Mouse (Mus musculus) left cerebral cortex, adult 2 months (tissue): ENCODE data around the gene Rgl3. TPM values are rescaled to one million over a fixed set of nuclear protein-coding genes. Genes with fewer than 3 reads are reported as not detected.

Experiments used
- DNase-seq, 2 experiments: peaks; one replicate each; pipeline ENCODE4 v3.0.0; 2021 to 2022; ENCODE audit warnings: low spot score in 2 of 2, mixed read lengths in 1 of 2; ENCODE audit errors: extremely low spot score in 1 of 2
- H3K27ac ChIP-seq: fragments of 200-600 bp; 2 replicates; pipeline ENCODE4 v1.8.1; 2022
- H3K4me3 ChIP-seq: fragments of 200-600 bp; 2 replicates; pipeline ENCODE4 v1.8.1; 2022
- CTCF ChIP-seq: fragments of 200-600 bp; IDR thresholded peaks from 2 replicates; pipeline ENCODE4 v1.8.1; 2022; ENCODE audit warnings: antibody characterized with exemption, mild to moderate bottlenecking, moderate library complexity
- intact Hi-C: fragments of 180-260 bp; cut with DNase I; formaldehyde crosslinking; loops from one replicate; pipeline ENCODE4 v1.15.1; 2025
- total RNA-seq, 2 experiments: library from RNA; stranded (reverse); gene quantifications; 2 replicates each; pipeline ENCODE4 v1.2.3; 2021

Rgl3 gene
- total RNA-seq, 2 experiments from 2014 or later, result 2.1 to 3.1 TPM

- TF ChIP-seq CTCF, result no peak
- no peak for DNase-seq
- no peak overlapping the region for H3K4me3 ChIP-seq
- H3K27ac ChIP-seq, result peak overlapping the region; percentile 88; the same call in 1 of the 2 replicates
- intact Hi-C loops, result no loop called here
These were observed 63.1 kb downstream of the Rgl3 start for GRCm38 (mm10) chr9:21926155-21926554.

DNA sequence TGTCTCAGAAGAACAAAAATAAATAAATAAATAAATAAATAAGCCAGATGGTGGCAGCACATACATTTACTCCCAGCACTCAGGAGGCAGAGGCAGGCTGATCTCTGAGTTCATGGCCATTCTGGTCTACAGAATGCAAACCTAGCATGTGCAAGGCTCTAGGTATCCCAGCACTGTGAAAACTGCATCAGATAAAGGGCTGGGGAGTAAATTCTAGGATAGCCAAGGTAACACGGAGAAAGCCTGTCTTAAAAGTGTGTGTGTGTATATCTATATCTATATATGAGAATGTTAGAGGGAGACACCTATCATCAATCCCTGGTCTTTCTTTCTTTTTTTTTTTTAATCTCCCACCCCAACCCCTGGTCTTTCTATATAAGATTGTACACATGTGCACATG lies 63.7 kb downstream of the Rgl3 start:
- H3K27ac ChIP-seq, result no peak overlapping the region
- no peak overlapping the region for H3K4me3 ChIP-seq
- TF ChIP-seq CTCF, result no peak
- intact Hi-C loops, result no loop called here
- DNase-seq, result no peak

DNA sequence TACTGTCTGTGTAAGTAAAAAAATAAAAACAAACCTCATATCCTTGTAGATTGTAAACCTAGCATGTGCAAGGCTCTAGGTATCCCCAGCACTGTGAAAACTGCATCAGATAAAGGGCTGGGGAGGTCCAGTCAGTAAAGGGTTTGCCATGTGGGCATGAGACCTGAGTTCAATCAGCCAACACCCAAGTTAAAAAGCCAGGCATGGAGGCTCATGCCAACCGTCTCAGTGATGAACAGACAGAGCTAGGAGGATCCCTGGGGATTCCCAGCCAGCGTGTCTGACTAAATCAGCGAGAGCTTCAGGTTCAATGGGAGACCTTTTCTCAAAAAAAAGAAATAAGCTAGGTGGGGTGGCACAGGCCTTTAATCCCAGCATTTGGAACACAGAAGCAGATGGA lies 64.2 kb downstream of the Rgl3 start:
- TF ChIP-seq CTCF, result no peak
- H3K4me3 ChIP-seq, result no peak overlapping the region
- H3K27ac ChIP-seq, result no peak overlapping the region
- intact Hi-C loops, result no loop called here
- DNase-seq, result no peak

DNA sequence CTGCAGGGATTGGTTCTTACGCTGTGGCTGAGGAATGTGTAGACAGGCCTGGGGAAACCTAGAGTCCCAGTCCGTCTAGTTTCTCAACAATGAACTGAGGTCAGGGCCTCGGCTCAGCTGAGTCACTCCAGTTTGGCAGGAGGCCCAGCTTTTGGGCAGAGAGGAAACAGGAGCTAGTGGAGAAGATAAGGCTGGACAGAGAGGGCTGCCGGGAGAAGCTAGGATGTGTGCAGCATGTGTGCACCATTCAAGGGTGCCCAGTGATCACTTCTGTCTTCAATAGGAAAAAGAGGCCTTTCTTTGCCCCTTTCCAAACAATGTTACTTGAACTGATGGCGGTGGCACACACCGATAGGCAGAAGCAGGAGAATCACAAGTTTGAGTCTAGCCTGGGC lies 65.2 kb downstream of the Rgl3 start:
- no peak for TF ChIP-seq CTCF
- no peak for DNase-seq
- H3K27ac ChIP-seq, result peak overlapping the region; percentile 24; the same call in 1 of the 2 replicates
- no peak overlapping the region for H3K4me3 ChIP-seq
- intact Hi-C loops, result no loop called here

GRCm38 (mm10) chr9:21923490-21924098 lies 65.7 kb downstream of the Rgl3 start:
- Histone ChIP-seq H3K27ac (no peak overlapping the region), H3K4me3 (no peak overlapping the region)
- intact Hi-C loops, result no loop called here
- no peak for DNase-seq
- no peak for TF ChIP-seq CTCF

GRCm38 (mm10) chr9:21923036-21923435 lies 66.2 kb downstream of the Rgl3 start:
- Histone ChIP-seq H3K4me3 (no peak overlapping the region), H3K27ac (no peak overlapping the region)
- DNase-seq, result no peak
- no peak for TF ChIP-seq CTCF
- intact Hi-C loops, result no loop called here

Other genes starting within 250 kb of the Rgl3 start
- gene Spc24, start 229.1 kb downstream of the Rgl3 start, total RNA-seq, result 1 to 10 TPM; 1.7 to 2.4 TPM
- gene Kank2, start 190.7 kb downstream of the Rgl3 start, total RNA-seq, result 1 to 10 TPM; 8.5 to 8.8 TPM
- not detected for gene Angptl8, start 153.9 kb downstream of the Rgl3 start, total RNA-seq
- 10 to 100 TPM; 15.8 to 18.1 TPM for gene Dock6, start 136.8 kb downstream of the Rgl3 start, total RNA-seq
- 10 to 100 TPM; 10.9 to 15.7 TPM for gene Rab3d, start 71.3 kb downstream of the Rgl3 start, total RNA-seq
- gene Ccdc159, start 62.0 kb downstream of the Rgl3 start, total RNA-seq, result 10 to 100 TPM; 18.2 to 18.9 TPM
- 10 to 100 TPM; 31.4 to 35.5 TPM for gene Tmem205, start 61.9 kb downstream of the Rgl3 start, total RNA-seq
- 100 to 1,000 TPM; 181 to 183 TPM for gene Plppr2, start 52.4 kb downstream of the Rgl3 start, total RNA-seq
- gene Swsap1, start 33.7 kb downstream of the Rgl3 start, total RNA-seq, result 10 to 100 TPM; 12.7 to 14.0 TPM
- gene Epor, start 25.9 kb downstream of the Rgl3 start, total RNA-seq, result 10 to 100 TPM; 10.2 to 12.1 TPM
- gene Ccdc151, start 13.2 kb upstream of the Rgl3 start, total RNA-seq, result 10 to 100 TPM in 1 of 2 experiments, 1 to 10 TPM in 1; 9.3 to 10.7 TPM
- gene Prkcsh, start 13.4 kb upstream of the Rgl3 start, total RNA-seq, result 100 to 1,000 TPM in 1 of 2 experiments, 10 to 100 TPM in 1; 85.9 to 104 TPM
- gene Elavl3, start 62.6 kb upstream of the Rgl3 start, total RNA-seq, result 100 to 1,000 TPM; 148 to 153 TPM
- 1 to 10 TPM; 2.1 to 2.3 TPM for gene Gm49318, start 81.8 kb upstream of the Rgl3 start, total RNA-seq
- 10 to 100 TPM; 20.0 to 24.8 TPM for gene Zfp653, start 81.9 kb upstream of the Rgl3 start, total RNA-seq
- 10 to 100 TPM; 43.0 to 46.8 TPM for gene Ecsit, start 96.0 kb upstream of the Rgl3 start, total RNA-seq
- gene Cnn1, start 109.8 kb upstream of the Rgl3 start, total RNA-seq, result 1 to 10 TPM in 1 of 2 experiments, under 1 TPM in 1; 0.41 to 1.3 TPM
- gene Elof1, start 127.7 kb upstream of the Rgl3 start, total RNA-seq, result 10 to 100 TPM; 63.4 to 65.3 TPM
- under 1 TPM in 1 of 2 experiments, not detected in 1; 0.51 TPM for gene Acp5, start 146.3 kb upstream of the Rgl3 start, total RNA-seq
- gene Pigyl, start 167.4 kb upstream of the Rgl3 start, total RNA-seq, result 10 to 100 TPM; 40.1 to 43.4 TPM
- not detected for gene Zfp872, start 198.6 kb upstream of the Rgl3 start, total RNA-seq
- 10 to 100 TPM; 21.4 to 21.8 TPM for gene Zfp809, start 236.3 kb upstream of the Rgl3 start, total RNA-seq